Mouse (Mus musculus) T-helper 1 cell (primary cell): ENCODE measurements around the gene Prrg2.

ENCODE experiments used
- in situ Hi-C: fragments of 300-600 bp; cut with MboI, MseI; formaldehyde crosslinking; loops from one replicate; pipeline ENCODE4 v1.15.1; 2025; ENCODE audit warnings: high pct_unique_total_duplicates

Gene Prrg2

GRCm38 (mm10) chr7:45008411-45008810, 54.1 kb downstream of the Prrg2 start:
- in situ Hi-C loops = no loop called here

- in situ Hi-C loops = no loop called here
Measured at GRCm38 (mm10) chr7:45007846-45008245, 54.6 kb downstream of the Prrg2 start.

- in situ Hi-C loops = no loop called here
Measured at GRCm38 (mm10) chr7:45007141-45007540, 55.3 kb downstream of the Prrg2 start.

GRCm38 (mm10) chr7:45006503-45006902, 56.0 kb downstream of the Prrg2 start:
- in situ Hi-C loops = no loop called here

GRCm38 (mm10) chr7:45005321-45005992, 57.0 kb downstream of the Prrg2 start:
- in situ Hi-C loops = no loop called here

- in situ Hi-C loops = no loop called here
Measured at GRCm38 (mm10) chr7:45004546-45004945, 57.9 kb downstream of the Prrg2 start.
